8 mouse cellular contexts compared by ENCODE assay signal in the genomic region with DNA sequence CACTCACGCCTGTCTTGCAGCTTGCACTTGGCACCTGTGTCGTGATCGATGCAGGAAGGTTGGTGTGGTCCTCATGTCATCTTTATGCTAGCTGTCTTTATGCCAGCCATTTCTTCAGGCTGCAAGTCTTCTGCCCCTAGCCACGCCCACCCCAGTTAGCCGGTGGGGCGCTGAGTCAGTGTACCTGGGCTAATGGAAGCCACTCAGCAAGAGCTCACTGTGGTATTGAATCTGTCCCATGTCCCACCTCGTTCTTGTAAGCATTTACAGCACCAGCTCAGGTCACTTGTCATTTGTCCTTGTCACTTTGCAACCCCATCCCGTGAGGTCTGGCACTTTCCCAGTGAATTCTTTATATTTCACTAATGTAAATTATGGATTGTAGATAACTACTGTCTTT. TPM values are rescaled to one million over a fixed set of nuclear protein-coding genes. Genes with fewer than 3 reads are reported as not detected.
DNase-seq lines count a peak whose midpoint lies in the region; ATAC-seq and TF ChIP-seq lines count a peak whose summit lies in the region.

No protein-coding gene starts in this region.

- no peak for TF ChIP-seq CTCF in cerebellum, adult 2 months (IDR thresholded peaks at IDR 0.05; ENCODE audit: borderline replicate concordance, insufficient read depth, low read depth, low read length)

- H3K9me3 ChIP-seq in kidney, embryonic 15.5 days (replicated peaks) = no peaks in the 10 kb centered on the region
- H3K9me3 ChIP-seq in hindbrain, embryonic 15.5 days = no peaks in the 10 kb centered on the region

- peak; percentile 27 to 28 for DNase-seq in cerebellum, adult 2 months
- no peak for DNase-seq in cerebellum, adult 9-10 months
- DNase-seq in kidney, adult 18-20 months = no peak
- peak; percentile 28 for DNase-seq in CD4-positive helper T cell, adult 2 months (ENCODE audit: low read depth, low spot score)
- no peak for DNase-seq in left cerebral cortex, adult 18-20 months (ENCODE audit: low spot score in 2 of 2)
- DNase-seq in embryo, embryonic 10 days (ENCODE audit: low spot score) = no peak

- H3K4me3 ChIP-seq in cerebellum, adult 2 months (replicated peaks; ENCODE audit: insufficient read depth, low read depth, low read length) = no peak overlapping the region
- no peak overlapping the region for H3K4me3 ChIP-seq in kidney, embryonic 15.5 days (replicated peaks)
- H3K4me3 ChIP-seq in hindbrain, embryonic 15.5 days = no peak overlapping the region

- 38% methylated on average over 8 of the region's 8 CpGs for WGBS in cerebellum, adult 2 months
- 66% methylated on average over 8 of the region's 8 CpGs for WGBS in kidney, embryonic 15.5 days
- WGBS in hindbrain, embryonic 15.5 days = 64% methylated on average over 8 of the region's 8 CpGs

- no peak overlapping the region for H3K9ac ChIP-seq in kidney, embryonic 15.5 days
- no peak overlapping the region for H3K9ac ChIP-seq in hindbrain, embryonic 15.5 days

- no peak for TF ChIP-seq POLR2A in cerebellum, adult 2 months (IDR thresholded peaks at IDR 0.05; ENCODE audit: borderline replicate concordance, insufficient read depth, low read length)

- H3K36me3 ChIP-seq in kidney, embryonic 15.5 days = peaks cover 21% of the 10 kb centered on the region
- no peaks in the 10 kb centered on the region for H3K36me3 ChIP-seq in hindbrain, embryonic 15.5 days

- H3K4me1 ChIP-seq in cerebellum, adult 2 months (ENCODE audit: control insufficient read depth, insufficient read depth, low read length) = peaks cover 32% of the 10 kb centered on the region
- H3K4me1 ChIP-seq in kidney, embryonic 15.5 days = peaks cover 67% of the 10 kb centered on the region
- H3K4me1 ChIP-seq in hindbrain, embryonic 15.5 days (replicated peaks) = peaks cover 38% of the 10 kb centered on the region

- no peak overlapping the region for H3K4me2 ChIP-seq in kidney, embryonic 15.5 days
- no peak overlapping the region for H3K4me2 ChIP-seq in hindbrain, embryonic 15.5 days

- 0 out of 2 replicates have a peak overlapping the region, but pooled peaks have one; percentile 4 for H3K27ac ChIP-seq in cerebellum, adult 2 months (ENCODE audit: insufficient read depth, low read length)
- H3K27ac ChIP-seq in kidney, embryonic 15.5 days = peak overlapping the region; percentile 71
- peak overlapping the region; percentile 54 for H3K27ac ChIP-seq in hindbrain, embryonic 15.5 days (replicated peaks)

- no peaks in the 10 kb centered on the region for H3K27me3 ChIP-seq in cerebellum, adult 2 months (ENCODE audit: control insufficient read depth, insufficient read depth, low read length)
- H3K27me3 ChIP-seq in kidney, embryonic 15.5 days = no peaks in the 10 kb centered on the region
- H3K27me3 ChIP-seq in hindbrain, embryonic 15.5 days = no peaks in the 10 kb centered on the region

- ATAC-seq in kidney, embryonic 15.5 days (replicated peaks; ENCODE audit: low FRiP score) = no peak
- no peak for ATAC-seq in hindbrain, embryonic 15.5 days (ENCODE audit: low FRiP score, low read depth)

RNA-seq across cellular contexts. Expression of gene C1qtnf9, which starts 26.9 kb away (rescaled TPM):
- 0.27 and 0.34 TPM in 2 replicates for polyA plus RNA-seq in cerebellum, adult 2 months (2012; rRNA removed)
- polyA plus RNA-seq in kidney, embryonic 15.5 days (2015; fragmentation: Nextera tagmentation; extraction: Ambion mirVana) = 0.48 and 0.57 TPM in 2 replicates
- 0.08 and 0.22 TPM in 2 replicates for polyA plus RNA-seq in hindbrain, embryonic 15.5 days (2015; fragmentation: Nextera tagmentation; extraction: Ambion mirVana)
- under 1 TPM; 0.28 to 0.37 TPM for total RNA-seq in left cerebral cortex, adult 18-20 months (2021)

RNA-seq across cellular contexts. Expression of gene Mipep, which starts 43.3 kb away (rescaled TPM):
- polyA plus RNA-seq in cerebellum, adult 2 months (2012; rRNA removed) = 17.9 and 19.4 TPM in 2 replicates
- 22.5 and 24.2 TPM in 2 replicates for polyA plus RNA-seq in kidney, embryonic 15.5 days (2015; fragmentation: Nextera tagmentation; extraction: Ambion mirVana)
- 18.6 and 20.2 TPM in 2 replicates for polyA plus RNA-seq in hindbrain, embryonic 15.5 days (2015; fragmentation: Nextera tagmentation; extraction: Ambion mirVana)
- 10 to 100 TPM; 25.9 TPM for total RNA-seq in left cerebral cortex, adult 18-20 months (2021)

Comparison
In these comparisons a context has a peak if more than half of its experiments do, and no peak if none do; other contexts are left out.
1. DNase-seq: peak in cerebellum, adult 2 months (2 of 2) and CD4-positive helper T cell, adult 2 months (single experiment); none in cerebellum, adult 9-10 months (single experiment), kidney, adult 18-20 months (single experiment), left cerebral cortex, adult 18-20 months (0 of 2) and embryo, embryonic 10 days (single experiment).
2. H3K27ac ChIP-seq: peak in every context shown above with its lines; median percentile 71 in kidney, embryonic 15.5 days; 54 in hindbrain, embryonic 15.5 days; 4 in cerebellum, adult 2 months.